Mouse (Mus musculus) cerebellum, adult (tissue): Measurements from ENCODE around the gene Sox5.

Experiments used
- ATAC-seq: cut with Nextera tagmentation; 2 replicates; pipeline ENCODE4 v1.9.2; 2017; ENCODE audit warnings: mild to moderate bottlenecking, moderate library complexity, mixed read lengths; ENCODE audit not compliant: insufficient number of reproducible peaks, low FRiP score, low TSS enrichment

Gene Sox5

DNA sequence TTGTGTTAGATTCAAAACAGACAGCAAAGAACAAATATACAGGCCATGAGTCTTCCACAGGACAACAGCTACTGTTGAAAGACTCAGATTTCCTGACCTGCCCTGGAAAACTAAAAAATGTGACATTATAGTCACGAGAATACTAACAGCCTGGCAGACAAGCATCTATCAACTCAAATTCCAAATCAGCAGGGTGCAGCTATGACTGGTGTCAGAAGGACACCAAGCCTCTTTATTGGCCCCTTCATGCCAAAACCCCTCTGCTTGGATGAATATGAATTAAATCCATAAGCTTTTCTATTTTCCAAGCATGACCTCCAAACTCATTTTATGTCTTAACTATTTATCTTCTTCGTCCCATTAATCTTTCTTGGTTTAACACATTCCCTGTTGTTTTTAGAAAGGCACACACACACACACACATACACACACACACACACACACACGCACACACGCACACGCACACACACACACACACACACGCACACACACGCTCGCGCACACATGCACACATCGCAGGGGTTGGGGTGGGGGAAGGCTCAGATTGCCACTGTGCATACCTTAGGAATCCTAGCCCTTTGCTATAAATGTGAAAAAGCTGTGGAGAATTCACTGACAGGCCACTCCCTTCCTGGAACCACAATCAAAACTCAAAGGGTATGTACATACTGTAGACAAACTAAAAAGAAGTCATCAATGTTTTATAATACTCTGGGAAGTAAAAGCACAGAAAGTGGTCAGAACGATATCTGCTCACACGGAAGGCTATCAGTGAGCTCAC, 612.9 kb downstream of the Sox5 start:
- ATAC-seq = no peak

DNA sequence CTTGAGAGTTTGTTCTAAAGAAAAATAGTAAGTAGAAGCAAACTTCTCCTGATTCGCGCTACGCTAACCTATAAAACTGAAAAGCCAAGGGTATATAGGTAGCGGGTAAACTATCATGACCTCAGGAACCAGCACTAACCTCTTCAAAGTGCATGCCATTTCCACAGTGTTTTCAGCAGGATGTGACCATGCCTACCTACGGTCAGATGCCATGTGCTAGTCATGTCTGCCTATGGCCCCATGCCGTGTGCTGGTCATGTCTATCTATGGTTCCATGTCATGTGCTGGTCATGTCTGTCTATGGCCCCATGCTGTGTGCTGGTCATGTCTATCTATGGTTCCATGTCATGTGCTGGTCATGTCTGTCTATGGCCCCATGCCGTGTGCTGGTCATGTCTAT, 614.7 kb downstream of the Sox5 start:
- no peak; the same call in 1 of the 2 replicates for ATAC-seq

DNA sequence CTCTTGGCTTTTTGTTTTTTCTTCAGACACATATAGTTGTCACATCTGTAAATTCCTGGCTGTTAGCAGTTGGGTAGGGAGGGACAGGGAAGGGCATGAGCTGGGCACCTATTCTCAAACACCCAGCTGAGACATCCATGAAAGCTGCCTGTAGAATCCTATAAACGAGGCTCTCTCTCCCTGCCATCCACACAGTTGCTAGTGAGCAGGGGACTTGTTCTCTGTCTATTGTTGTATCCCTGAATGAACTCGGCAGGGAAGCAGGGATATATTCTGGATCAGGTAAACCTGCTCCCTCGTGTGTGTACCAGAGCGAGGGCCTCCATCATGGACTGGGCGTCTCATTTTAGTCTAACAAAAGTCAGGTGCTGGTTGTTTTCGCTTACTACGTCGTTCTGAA, 615.1 kb downstream of the Sox5 start:
- no peak for ATAC-seq

DNA sequence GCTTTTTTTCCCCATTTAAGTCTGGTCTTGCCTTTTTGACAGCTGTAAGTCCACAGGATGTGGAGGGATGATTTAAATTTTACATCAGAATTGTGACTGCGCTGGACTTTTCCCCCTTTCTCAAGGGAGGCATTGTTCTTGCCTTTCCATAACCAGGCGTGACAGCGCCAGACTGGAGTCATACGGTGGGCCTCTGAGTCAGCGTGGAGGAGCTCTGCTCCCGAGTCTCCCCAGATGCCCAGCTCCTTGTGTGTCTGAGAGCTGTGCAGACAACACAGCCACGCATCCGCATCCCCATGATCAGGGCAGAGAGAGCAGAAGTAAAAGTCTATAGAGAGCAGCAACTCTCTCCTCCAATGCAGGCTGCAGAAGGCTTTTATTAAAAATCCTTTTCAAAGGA, 615.7 kb downstream of the Sox5 start:
- ATAC-seq = no peak

DNA sequence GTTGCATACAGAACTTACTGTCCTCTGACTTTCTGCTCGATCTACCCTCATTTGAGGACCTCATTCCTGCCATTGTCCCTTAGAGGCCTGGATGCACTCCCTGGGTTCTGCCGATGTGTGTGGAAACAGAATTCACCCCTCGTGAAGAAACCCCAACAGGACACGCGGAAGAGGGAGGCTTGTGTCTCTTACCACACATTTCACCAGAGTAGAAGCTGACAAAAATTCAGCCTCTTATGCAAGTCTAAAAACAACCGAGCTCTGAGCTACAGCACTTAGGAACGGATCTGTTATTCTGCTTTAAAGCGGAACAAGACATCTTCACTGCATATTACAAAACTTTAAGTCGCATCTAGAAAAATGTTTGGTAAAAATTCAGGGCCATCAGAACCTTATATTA, 618.3 kb downstream of the Sox5 start:
- no peak for ATAC-seq

DNA sequence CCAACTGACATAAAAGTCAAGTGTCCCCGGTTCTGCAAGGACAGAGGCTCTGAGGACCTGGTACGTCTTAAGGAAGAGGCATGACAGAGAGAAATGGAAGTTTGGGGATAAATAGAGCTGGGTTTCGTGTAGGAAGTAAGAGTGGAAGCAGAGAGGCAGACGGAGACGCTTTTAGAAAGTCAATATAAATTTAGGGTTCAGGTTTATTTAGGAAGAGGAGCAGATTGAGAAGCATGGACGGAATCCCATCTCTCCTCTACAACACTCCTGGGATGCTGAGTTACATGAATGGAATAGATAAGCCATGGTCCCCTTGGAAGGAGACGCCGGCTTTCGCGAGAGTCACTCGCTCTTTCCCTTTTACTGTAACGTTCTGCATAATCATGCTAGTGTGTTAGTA, 623.1 kb downstream of the Sox5 start:
- no peak for ATAC-seq

DNA sequence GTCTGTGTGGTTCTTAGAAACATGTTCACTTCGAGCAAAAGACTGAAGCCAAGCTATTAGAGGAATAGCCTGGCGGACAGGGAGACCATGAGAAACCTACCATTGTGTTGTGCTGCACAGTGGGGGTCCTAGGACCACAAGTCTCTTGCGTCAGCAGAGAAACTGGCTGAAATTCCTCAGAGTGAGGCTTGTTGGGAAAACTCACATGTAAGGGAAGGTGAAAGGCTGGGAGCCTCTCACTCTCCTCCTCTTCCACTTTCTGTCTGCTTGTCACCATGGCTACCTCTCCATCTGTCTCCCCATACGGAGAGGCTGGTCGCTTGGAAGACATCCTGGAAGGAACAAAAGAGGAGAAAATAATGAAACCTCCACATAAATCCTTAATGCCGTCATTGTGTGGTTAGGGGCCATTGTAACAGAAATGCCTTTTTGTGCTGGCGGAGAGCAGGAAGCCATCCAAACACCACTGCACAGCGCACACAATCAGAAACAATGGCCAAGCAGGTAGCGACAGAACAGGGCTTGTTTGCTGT, 626.8 kb downstream of the Sox5 start:
- ATAC-seq = peak; percentile 74

DNA sequence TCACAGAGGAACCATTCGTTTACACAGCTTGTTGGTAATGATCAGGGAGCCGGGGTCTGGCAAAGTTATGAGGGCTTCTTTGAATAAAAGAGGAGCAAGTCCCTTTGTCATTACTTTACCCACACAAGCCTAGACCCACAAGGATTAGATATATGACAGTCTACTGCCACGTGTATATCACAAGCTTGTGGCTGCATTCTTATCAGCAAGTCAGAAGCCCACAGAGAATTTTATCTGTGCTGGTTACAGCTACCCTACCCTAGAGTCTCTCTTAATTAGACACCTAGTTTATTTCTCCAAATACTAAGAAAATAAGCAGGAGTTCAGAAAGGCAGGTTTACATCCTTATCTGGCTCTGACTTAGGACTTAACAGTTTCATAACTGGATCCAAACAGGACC, 629.8 kb downstream of the Sox5 start:
- ATAC-seq = no peak

DNA sequence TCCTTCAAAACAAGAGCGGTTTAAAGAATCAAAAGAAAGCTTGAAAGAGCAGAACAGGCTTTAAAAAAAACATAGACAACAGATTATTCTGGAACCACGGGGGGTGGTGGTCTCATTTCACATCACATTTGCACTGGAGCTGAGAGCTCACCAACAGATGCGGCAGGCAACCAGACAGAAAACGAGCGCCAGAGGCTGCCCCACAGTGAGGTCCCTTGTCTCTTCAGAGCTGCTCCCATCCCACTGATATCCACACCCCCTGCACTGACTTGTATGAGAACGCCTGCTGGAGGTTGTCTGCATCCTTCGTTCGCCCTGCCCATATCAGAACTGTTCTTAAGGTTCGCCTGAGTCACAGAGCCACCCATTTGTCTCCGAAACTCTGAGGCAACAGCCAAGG, 630.7 kb downstream of the Sox5 start:
- no peak for ATAC-seq

DNA sequence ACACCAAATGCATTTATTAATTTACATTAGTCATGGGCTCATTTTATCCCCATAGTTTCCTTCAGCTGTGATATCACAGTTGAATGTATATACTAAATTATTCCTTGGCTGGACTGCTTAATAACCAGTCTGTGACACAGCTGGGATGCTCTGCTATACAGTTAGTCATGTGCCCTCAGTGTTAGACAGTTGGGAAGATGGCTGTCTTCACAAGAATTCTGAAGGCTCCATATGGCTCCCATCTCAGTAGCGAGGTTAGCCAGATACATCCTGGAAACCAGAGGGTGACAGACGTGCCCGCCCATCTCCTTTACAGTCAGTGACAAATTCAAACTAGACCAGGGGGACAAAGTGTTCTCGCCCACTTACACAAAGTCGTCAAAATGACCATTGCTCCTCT, 644.4 kb downstream of the Sox5 start:
- ATAC-seq = no peak

DNA sequence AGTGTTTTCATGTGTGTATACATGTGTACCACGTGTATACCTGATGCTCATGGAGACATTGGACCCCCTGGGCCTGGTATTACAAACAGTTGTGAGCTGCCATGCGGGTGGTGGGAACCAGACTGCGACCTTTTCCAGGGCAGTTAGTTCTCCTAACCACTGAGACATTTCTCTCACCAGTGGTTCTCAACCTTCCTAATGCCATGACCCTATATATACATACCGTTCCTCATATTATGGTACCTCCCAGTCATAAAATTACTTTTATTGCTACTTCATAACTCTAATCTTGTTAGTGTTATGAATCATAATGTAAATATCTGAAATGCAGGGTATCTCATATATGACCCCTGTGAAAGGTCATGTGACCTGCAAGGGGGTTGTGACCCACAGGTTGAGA, 644.9 kb downstream of the Sox5 start:
- no peak for ATAC-seq

DNA sequence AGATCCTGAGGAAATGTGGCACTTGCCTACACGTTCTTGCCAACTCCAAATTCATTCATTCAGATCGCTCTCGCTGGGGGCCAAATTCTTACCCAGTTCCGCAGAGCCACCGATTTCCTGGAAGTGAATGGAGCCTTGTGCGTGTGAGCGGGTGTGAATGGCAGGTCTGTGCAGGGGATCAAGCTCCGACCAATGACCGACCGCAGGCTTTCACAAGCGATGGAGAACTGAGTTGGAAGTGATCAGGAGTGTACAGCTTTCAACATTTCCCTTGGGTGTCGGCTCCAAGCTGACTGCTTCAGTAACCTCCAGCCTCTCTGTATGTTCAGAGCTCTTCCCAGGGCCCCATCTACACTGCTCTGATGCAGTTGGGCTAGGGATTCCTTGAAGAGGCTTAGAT, 651.9 kb downstream of the Sox5 start:
- no peak for ATAC-seq

DNA sequence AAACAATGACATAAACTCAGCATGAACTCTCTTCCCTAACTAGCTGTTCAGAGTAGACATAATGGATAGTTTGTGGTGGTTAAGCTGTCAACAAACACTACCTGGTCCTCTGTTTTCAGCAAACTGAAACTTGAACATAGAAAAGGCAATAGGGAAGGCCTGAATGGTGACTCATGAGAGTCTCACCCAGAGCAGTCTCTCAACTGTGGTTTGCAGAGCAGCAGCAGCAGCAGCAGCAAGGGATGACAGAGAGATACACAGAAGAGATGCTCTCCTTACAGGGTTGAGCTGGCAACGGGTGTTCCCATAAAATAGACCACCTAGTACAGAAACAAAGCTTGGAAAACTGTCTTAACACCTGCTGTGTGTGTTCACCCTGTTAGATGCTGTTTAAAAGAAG, 661.8 kb downstream of the Sox5 start:
- ATAC-seq = no peak

DNA sequence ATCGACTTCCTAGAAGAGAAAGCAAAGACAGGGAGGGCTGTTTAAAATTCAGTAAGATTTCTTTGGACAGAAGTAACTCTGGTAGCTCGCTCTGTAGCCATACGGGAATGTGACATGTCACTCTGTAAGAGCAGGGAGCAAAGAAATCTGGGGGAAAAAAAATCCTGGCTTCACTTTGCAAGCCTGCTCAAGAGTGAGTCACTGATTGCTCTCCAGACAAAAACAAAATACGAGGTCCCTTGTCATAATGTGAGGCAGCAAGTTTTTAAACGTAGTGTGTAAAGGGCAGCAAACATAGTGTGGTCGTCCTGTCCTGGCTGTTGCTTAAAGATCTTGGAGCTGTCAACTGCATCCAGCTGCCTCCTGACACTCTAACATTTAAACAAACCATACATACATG, 665.1 kb downstream of the Sox5 start:
- ATAC-seq = no peak

DNA sequence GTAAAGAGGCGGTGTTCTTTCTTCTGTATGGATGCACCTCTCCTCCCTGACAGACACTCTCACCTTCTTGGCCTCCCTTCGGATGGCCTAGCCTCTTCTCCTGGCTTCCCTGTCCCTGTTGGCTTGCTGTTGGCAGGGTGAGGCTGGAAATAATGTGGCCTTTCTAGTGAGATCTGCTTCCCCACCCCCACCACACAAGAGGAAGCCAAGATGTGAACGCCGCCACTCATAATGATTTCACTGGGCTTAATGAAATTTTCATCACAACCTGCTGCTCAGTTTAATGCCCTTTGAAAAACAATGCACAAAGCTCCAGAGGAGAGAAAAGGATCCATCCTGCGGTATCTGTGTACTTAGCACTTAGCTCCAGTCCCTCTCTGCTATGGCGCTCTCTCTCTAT, 670.2 kb downstream of the Sox5 start:
- no peak for ATAC-seq

DNA sequence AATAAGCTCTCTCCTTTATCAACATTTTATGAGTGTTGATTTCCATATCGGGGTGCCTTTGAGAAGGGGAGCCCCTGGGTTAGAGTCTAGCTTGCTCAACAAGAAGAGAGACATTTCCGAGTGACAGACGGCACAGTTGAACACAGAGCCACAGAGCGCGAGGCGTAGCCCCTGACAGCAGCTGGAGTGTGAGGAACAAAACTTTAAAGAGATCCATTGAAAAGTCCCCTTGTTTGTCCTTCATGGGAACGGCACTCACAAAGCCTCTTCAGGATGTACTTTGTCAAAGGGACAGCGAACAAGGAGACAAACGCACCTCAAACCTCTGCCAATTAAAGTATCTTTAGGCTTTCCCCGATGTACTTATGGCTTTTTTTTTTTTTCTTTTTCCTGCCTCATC, 674.9 kb downstream of the Sox5 start:
- no peak for ATAC-seq

DNA sequence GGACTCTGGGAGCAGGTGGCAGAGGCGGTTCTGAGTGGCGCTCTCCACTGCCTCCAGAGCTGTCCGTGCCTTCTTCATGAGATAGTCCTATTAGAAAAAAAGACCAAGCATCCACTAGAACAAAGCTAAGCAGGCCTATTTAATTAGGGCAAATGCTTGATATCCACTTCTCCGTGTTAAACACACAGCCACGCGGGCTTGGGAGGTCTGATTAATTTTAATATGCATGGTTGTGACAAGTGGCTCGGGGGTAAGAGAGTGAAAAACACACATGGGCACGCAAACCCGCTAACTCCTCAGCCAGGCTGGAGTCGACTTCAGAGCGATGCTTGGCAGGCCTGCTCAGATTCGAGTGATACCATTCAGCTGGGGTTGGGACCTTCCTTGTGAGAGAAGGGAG, 676.1 kb downstream of the Sox5 start:
- ATAC-seq = no peak

DNA sequence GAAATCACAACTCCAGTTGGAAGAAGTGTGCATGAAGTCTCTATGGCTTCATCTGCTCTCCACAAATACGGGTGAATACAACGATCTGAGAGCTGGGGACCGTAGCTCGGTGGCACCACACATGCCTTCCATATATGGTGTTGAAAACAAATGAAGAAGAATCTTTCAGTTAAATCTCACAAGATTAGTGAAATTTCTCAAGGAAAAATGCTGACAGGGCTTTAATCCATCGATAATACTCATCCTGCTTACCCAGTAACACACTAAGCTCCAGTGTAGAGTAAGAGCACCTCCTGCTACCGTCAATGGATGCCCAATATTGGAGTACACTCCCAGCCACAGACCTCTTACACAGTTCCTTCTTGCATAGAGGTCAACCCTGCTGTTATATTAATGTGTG, 678.2 kb downstream of the Sox5 start:
- ATAC-seq = no peak

DNA sequence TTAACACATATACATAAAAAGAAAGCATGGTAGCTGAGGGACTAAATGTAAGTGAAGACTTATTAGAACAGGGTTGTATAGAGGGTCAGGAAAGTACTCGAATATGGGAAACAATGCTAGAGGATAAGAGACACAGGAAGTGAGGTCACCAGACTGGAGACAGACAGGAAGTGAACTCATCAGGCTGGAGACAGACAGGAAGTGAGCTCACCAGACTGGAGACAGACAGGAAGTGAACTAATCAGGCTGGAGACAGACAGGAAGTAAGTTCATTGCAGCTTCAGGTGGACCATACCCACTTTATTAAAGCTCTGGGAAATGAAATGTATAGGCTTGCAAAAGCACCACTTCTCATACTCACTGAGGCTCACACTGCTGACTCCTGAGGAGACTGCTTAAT, 680.9 kb downstream of the Sox5 start:
- ATAC-seq = no peak

DNA sequence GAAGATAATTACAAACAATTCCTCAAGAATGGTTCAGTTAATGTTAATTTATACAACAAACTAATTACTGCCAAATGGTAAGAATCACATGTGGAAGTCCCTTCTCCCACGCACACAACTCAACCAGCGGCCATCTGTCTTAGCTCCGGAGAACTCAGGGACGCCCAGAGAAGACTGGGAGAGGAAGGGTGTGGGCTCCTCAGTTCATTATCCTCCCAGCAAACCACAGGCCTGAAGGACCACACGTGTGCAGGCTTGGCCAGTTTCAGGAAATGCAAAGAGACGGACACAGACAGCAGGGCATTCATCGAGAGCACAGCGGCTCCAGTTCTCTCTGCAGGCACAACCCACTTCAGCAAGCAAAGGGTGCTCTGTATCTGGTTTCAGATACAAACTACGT, 683.7 kb downstream of the Sox5 start:
- no peak for ATAC-seq

DNA sequence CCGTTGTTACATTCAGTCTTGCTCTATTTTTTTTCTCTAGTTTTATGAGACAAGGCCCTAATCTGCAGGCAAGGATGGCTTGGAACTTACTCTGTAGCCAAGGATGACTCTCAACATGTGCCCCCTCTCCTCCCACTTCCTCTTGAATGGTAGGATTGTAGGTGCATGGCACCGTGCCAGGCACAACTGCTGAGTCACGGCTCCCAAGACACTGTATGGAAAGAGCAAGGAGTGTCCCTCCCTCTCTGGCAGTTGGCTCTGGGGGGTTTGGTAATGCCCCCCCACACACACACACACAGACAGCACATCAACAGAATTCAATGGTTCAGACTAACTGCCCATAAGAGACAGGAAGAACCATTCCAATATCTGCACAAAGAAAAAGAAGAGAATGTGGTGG, 693.5 kb downstream of the Sox5 start:
- ATAC-seq = no peak

DNA sequence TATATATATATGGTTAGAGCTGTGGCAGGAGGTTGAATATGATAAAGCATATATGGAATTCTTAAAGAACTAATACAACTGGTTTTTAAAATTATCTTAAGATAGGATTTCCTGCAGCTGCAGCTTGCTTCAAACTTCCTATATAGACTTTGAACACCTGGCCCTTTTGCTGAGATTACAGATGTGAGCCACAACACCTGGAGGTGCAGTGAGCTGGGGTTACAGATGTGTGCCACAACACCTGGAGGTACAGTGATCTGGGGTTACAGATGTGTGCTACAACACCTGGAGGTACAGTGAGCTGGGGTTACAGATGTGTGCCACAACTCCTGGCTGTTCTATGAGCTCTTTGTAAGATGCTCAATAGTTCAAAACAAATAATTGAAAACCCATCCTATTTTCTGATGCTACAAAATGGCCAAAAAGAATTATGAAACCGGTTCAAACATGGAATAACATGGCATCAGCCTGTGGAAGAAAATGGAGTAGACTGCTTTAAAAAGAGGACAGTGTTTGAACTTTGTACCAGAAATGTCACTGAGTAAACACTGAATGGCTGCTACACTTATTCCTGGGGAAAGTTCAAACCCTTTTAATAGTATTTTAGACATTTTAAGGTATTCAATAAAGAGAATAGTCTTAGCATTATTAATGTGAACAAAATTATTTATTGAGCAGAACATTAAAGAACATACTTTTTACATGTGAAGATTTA, 695.5 kb downstream of the Sox5 start:
- ATAC-seq = no peak
